Mouse (Mus musculus): ENCODE results near the gene Hnrnpul2. TPM values are rescaled to one million over a fixed set of nuclear protein-coding genes. Genes with fewer than 3 reads are reported as not detected.

The Hnrnpul2 gene
- polyA plus RNA-seq, 1 experiment = 42.1 TPM

DNA sequence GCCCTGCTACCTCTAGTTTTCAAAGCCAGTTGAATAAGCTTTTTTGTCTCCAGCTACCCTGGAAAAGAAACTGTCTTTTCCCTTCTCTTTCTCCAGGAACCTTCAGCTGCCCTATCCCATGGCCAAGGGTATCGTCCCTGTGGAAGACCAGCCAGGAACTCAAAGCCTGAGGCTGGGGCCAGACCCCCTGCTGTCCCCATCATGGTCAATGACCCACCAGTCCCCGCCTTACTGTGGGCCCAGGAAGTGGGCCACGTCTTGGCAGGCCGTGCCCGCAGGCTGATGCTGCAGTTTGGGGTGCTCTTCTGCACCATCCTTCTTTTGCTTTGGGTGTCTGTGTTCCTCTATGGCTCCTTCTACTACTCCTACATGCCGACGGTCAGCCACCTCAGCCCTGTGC lies 21.2 kb downstream of the Hnrnpul2 start:
- Histone ChIP-seq H3K27me3 (ENCODE audit: control insufficient read depth, insufficient read depth, insufficient read length) (no peaks in the 10 kb centered on the region), H3K79me2 (ENCODE audit: control insufficient read depth, insufficient read depth) (no peaks in the 10 kb centered on the region), H3K36me3 (ENCODE audit: control insufficient read depth, insufficient read depth) (peaks cover 18% of the 10 kb centered on the region), H3ac (ENCODE audit: control insufficient read depth, insufficient read length) (no peak overlapping the region), H3K4me2 (ENCODE audit: low read depth) (no peak overlapping the region), H3K4me3 (no peak overlapping the region)
- TF ChIP-seq CEBPB (IDR thresholded peaks at IDR 0.05; ENCODE audit: insufficient read depth, poor library complexity, severe bottlenecking) (no peak), E2F4 (IDR thresholded peaks at IDR 0.05; ENCODE audit: insufficient read depth) (no peak), POLR2A (IDR thresholded peaks at IDR 0.05; ENCODE audit: insufficient read length, low read depth) (no peak), SRF (IDR thresholded peaks at IDR 0.05; ENCODE audit: control insufficient read depth, insufficient read length, low read depth) (no peak), MAX (IDR thresholded peaks at IDR 0.05; ENCODE audit: low read depth) (no peak), TCF12 (IDR thresholded peaks at IDR 0.05; ENCODE audit: insufficient read depth, poor library complexity, severe bottlenecking) (no peak), MYOG (IDR thresholded peaks at IDR 0.05; ENCODE audit: control insufficient read depth in 1 of 3, insufficient read depth in 1 of 3, insufficient read length in 2 of 3, low read depth in 2 of 3) (no peak), REST (IDR thresholded peaks at IDR 0.05; ENCODE audit: insufficient read depth, insufficient read length) (no peak)

- H3K36me3 ChIP-seq (ENCODE audit: control insufficient read depth, insufficient read depth) = peaks cover 25% of the 10 kb centered on the region
- TF ChIP-seq MYOD1 (IDR thresholded peaks at IDR 0.05; ENCODE audit: control insufficient read depth in 1 of 3, insufficient read length in 2 of 3, low read depth in 2 of 3) (no peak), E2F4 (IDR thresholded peaks at IDR 0.05; ENCODE audit: insufficient read depth) (no peak), SRF (IDR thresholded peaks at IDR 0.05; ENCODE audit: control insufficient read depth, insufficient read length, low read depth) (no peak), TCF12 (IDR thresholded peaks at IDR 0.05; ENCODE audit: insufficient read depth, poor library complexity, severe bottlenecking) (no peak), MAX (IDR thresholded peaks at IDR 0.05; ENCODE audit: low read depth) (no peak), REST (IDR thresholded peaks at IDR 0.05; ENCODE audit: insufficient read depth, insufficient read length) (no peak), USF1 (IDR thresholded peaks at IDR 0.05; ENCODE audit: low read depth) (no peak), POLR2AphosphoS2 (IDR thresholded peaks at IDR 0.05; ENCODE audit: insufficient read length, low read depth) (no peak), TCF3 (IDR thresholded peaks at IDR 0.05; ENCODE audit: insufficient read length, low read depth) (no peak), POLR2A (IDR thresholded peaks at IDR 0.05; ENCODE audit: insufficient read length, low read depth) (no peak), CEBPB (IDR thresholded peaks at IDR 0.05; ENCODE audit: insufficient read depth, poor library complexity, severe bottlenecking) (no peak), MYOG (IDR thresholded peaks at IDR 0.05; ENCODE audit: control insufficient read depth in 1 of 3, insufficient read depth in 1 of 3, insufficient read length in 2 of 3, low read depth in 2 of 3) (no peak)
- H3K4me3 ChIP-seq = no peak overlapping the region
- H3K79me2 ChIP-seq (ENCODE audit: control insufficient read depth, insufficient read depth) = no peaks in the 10 kb centered on the region
- no peaks in the 10 kb centered on the region for H3K27me3 ChIP-seq (ENCODE audit: control insufficient read depth, insufficient read depth, insufficient read length)
- no peak overlapping the region for H3K4me2 ChIP-seq (ENCODE audit: low read depth)
- no peak overlapping the region for H3ac ChIP-seq (ENCODE audit: control insufficient read depth, insufficient read length)
Measured at GRCm38 (mm10) chr19:8842961-8843360, 23.2 kb downstream of the Hnrnpul2 start.

GRCm38 (mm10) chr19:8844371-8845129 lies 24.7 kb downstream of the Hnrnpul2 start:
- TF ChIP-seq POLR2A (IDR thresholded peaks at IDR 0.05; ENCODE audit: insufficient read length, low read depth) (no peak), MYOD1 (IDR thresholded peaks at IDR 0.05; ENCODE audit: control insufficient read depth in 1 of 3, insufficient read length in 2 of 3, low read depth in 2 of 3) (no peak), POLR2AphosphoS2 (IDR thresholded peaks at IDR 0.05; ENCODE audit: insufficient read length, low read depth) (no peak), TCF12 (IDR thresholded peaks at IDR 0.05; ENCODE audit: insufficient read depth, poor library complexity, severe bottlenecking) (no peak), MYOG (IDR thresholded peaks at IDR 0.05; ENCODE audit: control insufficient read depth in 1 of 3, insufficient read depth in 1 of 3, insufficient read length in 2 of 3, low read depth in 2 of 3) (no peak)
- H3K4me3 ChIP-seq = no peak overlapping the region
- no peaks in the 10 kb centered on the region for H3K79me2 ChIP-seq (ENCODE audit: control insufficient read depth, insufficient read depth)
- H3K27me3 ChIP-seq (ENCODE audit: control insufficient read depth, insufficient read depth, insufficient read length) = no peaks in the 10 kb centered on the region
- H3ac ChIP-seq (ENCODE audit: control insufficient read depth, insufficient read length) = no peak overlapping the region
- H3K4me2 ChIP-seq (ENCODE audit: low read depth) = no peak overlapping the region
- H3K36me3 ChIP-seq (ENCODE audit: control insufficient read depth, insufficient read depth) = peaks cover 31% of the 10 kb centered on the region

DNA sequence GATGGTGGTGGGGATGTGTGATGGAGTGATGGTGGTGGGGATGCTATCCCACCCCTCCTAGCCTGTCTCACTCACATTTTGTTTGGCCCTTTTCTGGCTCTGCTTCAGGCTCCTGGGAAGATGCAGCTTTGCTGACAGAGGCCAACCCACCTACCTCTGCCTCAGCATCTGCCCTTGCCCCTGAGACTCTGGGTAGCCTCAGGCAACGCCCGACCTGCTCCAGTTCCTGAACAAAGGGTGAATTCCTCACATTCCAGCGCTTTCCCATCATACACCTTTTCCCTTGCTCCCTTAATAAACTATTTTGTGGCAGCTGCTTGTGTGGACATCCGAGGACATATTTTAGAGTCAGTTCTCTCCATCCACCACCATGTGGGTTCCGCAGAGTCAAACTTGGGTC lies 28.5 kb downstream of the Hnrnpul2 start:
- no peak overlapping the region for H3ac ChIP-seq (ENCODE audit: control insufficient read depth, insufficient read length)
- no peak overlapping the region for H3K4me2 ChIP-seq (ENCODE audit: low read depth)
- H3K4me3 ChIP-seq = no peak overlapping the region
- H3K79me2 ChIP-seq (ENCODE audit: control insufficient read depth, insufficient read depth) = no peaks in the 10 kb centered on the region
- H3K36me3 ChIP-seq (ENCODE audit: control insufficient read depth, insufficient read depth) = peaks cover 27% of the 10 kb centered on the region
- TF ChIP-seq USF1 (IDR thresholded peaks at IDR 0.05; ENCODE audit: low read depth) = no peak
- no peak for TF ChIP-seq MYOD1 (IDR thresholded peaks at IDR 0.05; ENCODE audit: control insufficient read depth in 1 of 3, insufficient read length in 2 of 3, low read depth in 2 of 3)
- no peak for TF ChIP-seq POLR2AphosphoS2 (IDR thresholded peaks at IDR 0.05; ENCODE audit: insufficient read length, low read depth)
- TF ChIP-seq MAX (IDR thresholded peaks at IDR 0.05; ENCODE audit: low read depth) = no peak
- TF ChIP-seq TCF3 (IDR thresholded peaks at IDR 0.05; ENCODE audit: insufficient read length, low read depth) = no peak
- TF ChIP-seq E2F4 (IDR thresholded peaks at IDR 0.05; ENCODE audit: insufficient read depth) = no peak
- TF ChIP-seq CEBPB (IDR thresholded peaks at IDR 0.05; ENCODE audit: insufficient read depth, poor library complexity, severe bottlenecking) = no peak
- no peak for TF ChIP-seq TCF12 (IDR thresholded peaks at IDR 0.05; ENCODE audit: insufficient read depth, poor library complexity, severe bottlenecking)
- TF ChIP-seq POLR2A (IDR thresholded peaks at IDR 0.05; ENCODE audit: insufficient read length, low read depth) = no peak
- no peak for TF ChIP-seq REST (IDR thresholded peaks at IDR 0.05; ENCODE audit: insufficient read depth, insufficient read length)
- no peak for TF ChIP-seq SRF (IDR thresholded peaks at IDR 0.05; ENCODE audit: control insufficient read depth, insufficient read length, low read depth)
- TF ChIP-seq MYOG (IDR thresholded peaks at IDR 0.05; ENCODE audit: control insufficient read depth in 1 of 3, insufficient read depth in 1 of 3, insufficient read length in 2 of 3, low read depth in 2 of 3) = no peak
- no peaks in the 10 kb centered on the region for H3K27me3 ChIP-seq (ENCODE audit: control insufficient read depth, insufficient read depth, insufficient read length)

Measured in myocyte (in vitro differentiated cells).